Mouse (Mus musculus) heart, postnatal 25 days (tissue): Measurements from ENCODE around the gene Wasf3. TPM values are rescaled to one million over a fixed set of nuclear protein-coding genes. Genes with fewer than 3 reads are reported as not detected.
"Not testable (repeated sequence)": the region's sequence is repeated elsewhere in the genome, so short reads cannot be mapped to it uniquely, and the experiment has no call there.

Source experiments
- DNase-seq: peaks from one replicate; pipeline ENCODE4 v3.0.0; 2022; ENCODE audit warnings: low spot score
- intact Hi-C: fragments of 180-260 bp; cut with DNase I; formaldehyde crosslinking; loops from one replicate; pipeline ENCODE4 v1.15.1; 2025
- total RNA-seq, 2 experiments: library from RNA; stranded (reverse); gene quantifications; 2 replicates each; pipeline ENCODE4 v1.2.3; 2021

Gene Wasf3
- total RNA-seq, 2 experiments from 2014 or later, result 0.44 to 0.48 TPM

- intact Hi-C loops, result no loop called here
- DNase-seq, result no peak
These were observed 12.5 kb downstream of the Wasf3 start for GRCm38 (mm10) chr5:146397253-146397652.

- DNase-seq, result no peak
- intact Hi-C loops, result no loop called here
These were observed 13.8 kb downstream of the Wasf3 start for GRCm38 (mm10) chr5:146398386-146399115.

GRCm38 (mm10) chr5:146401012-146401411 lies 16.2 kb downstream of the Wasf3 start:
- intact Hi-C loops, result not testable (repeated sequence)

GRCm38 (mm10) chr5:146402311-146402710 lies 17.5 kb downstream of the Wasf3 start:
- DNase-seq, result no peak
- intact Hi-C loops, result no loop called here

More at GRCm38 (mm10) chr5:146401012-146401411, 16.2 kb downstream of the Wasf3 start:
- DNase-seq, result not testable (repeated sequence)

- no peak for DNase-seq
- intact Hi-C loops, result no loop called here
These were observed 19.1 kb downstream of the Wasf3 start for GRCm38 (mm10) chr5:146403923-146404322.

GRCm38 (mm10) chr5:146406133-146406532 lies 21.3 kb downstream of the Wasf3 start:
- no peak for DNase-seq
- intact Hi-C loops, result no loop called here

GRCm38 (mm10) chr5:146407791-146408190 lies 23.0 kb downstream of the Wasf3 start:
- no peak for DNase-seq
- intact Hi-C loops, result no loop called here

GRCm38 (mm10) chr5:146408604-146409003 lies 23.8 kb downstream of the Wasf3 start:
- no peak for DNase-seq

GRCm38 (mm10) chr5:146410821-146411220 lies 26.0 kb downstream of the Wasf3 start:
- no peak for DNase-seq

More at GRCm38 (mm10) chr5:146408604-146409003, 23.8 kb downstream of the Wasf3 start:
- intact Hi-C loops, result no loop called here

GRCm38 (mm10) chr5:146412743-146413430 lies 28.1 kb downstream of the Wasf3 start:
- no peak for DNase-seq
- intact Hi-C loops, result no loop called here

More at GRCm38 (mm10) chr5:146410821-146411220, 26.0 kb downstream of the Wasf3 start:
- intact Hi-C loops, result no loop called here

GRCm38 (mm10) chr5:146414611-146415010 lies 29.8 kb downstream of the Wasf3 start:
- intact Hi-C loops, result no loop called here
- no peak for DNase-seq

- intact Hi-C loops, result no loop called here
- DNase-seq, result no peak
These were observed 30.4 kb downstream of the Wasf3 start for GRCm38 (mm10) chr5:146415218-146415617.

GRCm38 (mm10) chr5:146416331-146417110 lies 31.7 kb downstream of the Wasf3 start:
- DNase-seq, result no peak
- intact Hi-C loops, result no loop called here

- intact Hi-C loops, result no loop called here
These were observed 33.3 kb downstream of the Wasf3 start for GRCm38 (mm10) chr5:146418092-146418491.

GRCm38 (mm10) chr5:146420081-146420480 lies 35.3 kb downstream of the Wasf3 start:
- intact Hi-C loops, result no loop called here
- no peak for DNase-seq

More at GRCm38 (mm10) chr5:146418092-146418491, 33.3 kb downstream of the Wasf3 start:
- no peak for DNase-seq

- DNase-seq, result peak; percentile 22
- intact Hi-C loops, result no loop called here
These were observed 40.0 kb downstream of the Wasf3 start for GRCm38 (mm10) chr5:146424711-146425326.

GRCm38 (mm10) chr5:146425656-146426055 lies 40.9 kb downstream of the Wasf3 start:
- no peak for DNase-seq
- intact Hi-C loops, result no loop called here

- no peak for DNase-seq
- intact Hi-C loops, result no loop called here
These were observed 43.3 kb downstream of the Wasf3 start for GRCm38 (mm10) chr5:146428109-146428508.

GRCm38 (mm10) chr5:146431821-146432220 lies 47.0 kb downstream of the Wasf3 start:
- intact Hi-C loops, result no loop called here
- no peak for DNase-seq

- DNase-seq, result no peak
- intact Hi-C loops, result no loop called here
These were observed 47.7 kb downstream of the Wasf3 start for GRCm38 (mm10) chr5:146432476-146432875.
